Mouse (Mus musculus) gonadal fat pad, adult 2 months (tissue): ENCODE results near the gene Gm11172. TPM values are rescaled to one million over a fixed set of nuclear protein-coding genes. Genes with fewer than 3 reads are reported as not detected.

Experiments used
- polyA plus RNA-seq: library from polyadenylated mRNA; depleted of rRNA; stranded (reverse); fragments of >200 nt; gene quantifications from 2 replicates; pipeline ENCODE4 v1.2.3, GENCODE M21; 2012; rRNA removed

Gene Gm11172
- polyA plus RNA-seq, 1 experiment, result not detected

Other genes starting within 250 kb of the Gm11172 start
- gene Socs1, start 27.4 kb upstream of the Gm11172 start, polyA plus RNA-seq, result 2.0 and 3.5 TPM in 2 replicates
- 89.5 and 151 TPM in 2 replicates for gene Tnp2, start 24.3 kb upstream of the Gm11172 start, polyA plus RNA-seq
- 1.5 and 3.4 TPM in 2 replicates for gene Prm3, start 22.0 kb upstream of the Gm11172 start, polyA plus RNA-seq
- gene Prm2, start 16.8 kb upstream of the Gm11172 start, polyA plus RNA-seq, result 224 and 271 TPM in 2 replicates
- gene Prm1, start 7.1 kb upstream of the Gm11172 start, polyA plus RNA-seq, result 50.4 and 109 TPM in 2 replicates
- 0.08 and 0.14 TPM in 2 replicates for gene Rmi2, start 22.1 kb downstream of the Gm11172 start, polyA plus RNA-seq
- 25.3 and 28.0 TPM in 2 replicates for gene Snn, start 248.0 kb downstream of the Gm11172 start, polyA plus RNA-seq